Mouse (Mus musculus) kidney, embryonic 14.5 days (tissue): Measurements from ENCODE around the gene Diras1. TPM values are rescaled to one million over a fixed set of nuclear protein-coding genes. Genes with fewer than 3 reads are reported as not detected.

Experiments
- ATAC-seq: fragments of 200-750 bp; cut with Nextera tagmentation; 2 replicates; pipeline ENCODE4 v1.8.0; 2017; ENCODE audit warnings: moderate number of reproducible peaks, mild to moderate bottlenecking, moderate TSS enrichment, moderate library complexity; ENCODE audit not compliant: low FRiP score, low TSS enrichment
- H3K27ac ChIP-seq: fragments of 300-500 bp; sonication (generic); 2 replicates; pipeline ENCODE4 v1.5.1; 2014; ENCODE audit warnings: low read depth, mild to moderate bottlenecking, low read length, moderate library complexity, mixed read lengths
- H3K27me3 ChIP-seq: fragments of 300-500 bp; sonication (generic); 2 replicates; pipeline ENCODE4 v1.6.1; 2014; ENCODE audit warnings: mild to moderate bottlenecking, low read length; ENCODE audit not compliant: control insufficient read depth, insufficient read depth
- H3K36me3 ChIP-seq: fragments of 300-500 bp; sonication (generic); 2 replicates; pipeline ENCODE4 v1.6.1; 2014; ENCODE audit warnings: low read length, mixed read lengths; ENCODE audit not compliant: control insufficient read depth, insufficient read depth
- H3K4me1 ChIP-seq: fragments of 300-500 bp; sonication (generic); 2 replicates; pipeline ENCODE4 v1.6.1; 2014; ENCODE audit warnings: low read length, mixed read lengths; ENCODE audit not compliant: control insufficient read depth, insufficient read depth
- H3K4me2 ChIP-seq: fragments of 300-500 bp; sonication (generic); replicated peaks from 2 replicates; pipeline ENCODE4 v1.6.1; 2014; ENCODE audit warnings: low read depth, mild to moderate bottlenecking, low read length
- H3K4me3 ChIP-seq: fragments of 300-500 bp; sonication (generic); 2 replicates; pipeline ENCODE4 v1.5.1; 2014; ENCODE audit warnings: mild to moderate bottlenecking, low read length
- H3K9ac ChIP-seq: fragments of 300-500 bp; sonication (generic); 2 replicates; pipeline ENCODE4 v1.6.1; 2014; ENCODE audit warnings: low read depth, mild to moderate bottlenecking, low read length, moderate library complexity
- H3K9me3 ChIP-seq: fragments of 300-500 bp; sonication (generic); 2 replicates; pipeline ENCODE4 v1.6.1; 2016; ENCODE audit warnings: low read length; ENCODE audit not compliant: control insufficient read depth
- WGBS: fragments of 180-500 bp; shearing (Covaris S2); extraction: QIAGEN DNeasy Blood & Tissue Kit; methylation state at CpG from one replicate; pipeline ENCODE4 v1.1.7; 2014; 5-methylcytosine and 5-hydroxymethylcytosine counted together
- polyA plus RNA-seq: library from polyadenylated mRNA; unstranded; fragments of >200 nt; fragmentation: Nextera tagmentation; extraction: Ambion mirVana; gene quantifications from 2 replicates; pipeline ENCODE4 v1.2.1, GENCODE M21; 2014

Diras1 gene
- polyA plus RNA-seq, 1 experiment from 2014 or later, result 0.37 TPM

GRCm38 (mm10) chr10:81022744-81023143 is 2.7 kb downstream of the Diras1 start:
- no peak overlapping the region for H3K4me2 ChIP-seq
- no peaks in the 10 kb centered on the region for H3K9me3 ChIP-seq
- 68% methylated on average over 8 of the region's 8 CpGs for WGBS
- no peak overlapping the region for H3K4me3 ChIP-seq
- no peak overlapping the region for H3K27ac ChIP-seq
- ATAC-seq, result no peak
- H3K36me3 ChIP-seq, result no peaks in the 10 kb centered on the region
- H3K4me1 ChIP-seq, result 0 out of 2 replicates have a peak, but pooled peaks cover 7% of the 10 kb centered on the region
- no peak overlapping the region for H3K9ac ChIP-seq
- H3K27me3 ChIP-seq, result peaks cover 26% of the 10 kb centered on the region

GRCm38 (mm10) chr10:81021547-81022110 is 3.8 kb downstream of the Diras1 start:
- H3K4me2 ChIP-seq, result peak overlapping the region; percentile 21; the same call in 1 of the 2 replicates
- peaks cover 26% of the 10 kb centered on the region for H3K27me3 ChIP-seq

GRCm38 (mm10) chr10:81020207-81020606 is 5.3 kb downstream of the Diras1 start:
- Histone ChIP-seq H3K4me2 (no peak overlapping the region), H3K4me1 (0 out of 2 replicates have a peak, but pooled peaks cover 4% of the 10 kb centered on the region), H3K27me3 (peaks cover 18% of the 10 kb centered on the region), H3K9me3 (no peaks in the 10 kb centered on the region), H3K27ac (no peak overlapping the region), H3K36me3 (no peaks in the 10 kb centered on the region), H3K4me3 (no peak overlapping the region), H3K9ac (no peak overlapping the region)
- no peak for ATAC-seq
- 53% methylated on average over 2 of the region's 2 CpGs for WGBS

More at GRCm38 (mm10) chr10:81021547-81022110, 3.8 kb downstream of the Diras1 start:
- Histone ChIP-seq H3K9ac (no peak overlapping the region), H3K36me3 (no peaks in the 10 kb centered on the region), H3K9me3 (no peaks in the 10 kb centered on the region), H3K27ac (no peak overlapping the region), H3K4me3 (no peak overlapping the region; the same call in 1 of the 2 replicates), H3K4me1 (0 out of 2 replicates have a peak, but pooled peaks cover 7% of the 10 kb centered on the region)
- no peak for ATAC-seq
- WGBS, result 12% methylated on average over 26 of the region's 26 CpGs

- no peaks in the 10 kb centered on the region for H3K9me3 ChIP-seq
- H3K4me3 ChIP-seq, result no peak overlapping the region
- WGBS, result 82% methylated on average over 6 of the region's 6 CpGs
- H3K4me2 ChIP-seq, result no peak overlapping the region
- H3K4me1 ChIP-seq, result 0 out of 2 replicates have a peak, but pooled peaks cover under 1% of the 10 kb centered on the region
- no peak for ATAC-seq
- H3K36me3 ChIP-seq, result no peaks in the 10 kb centered on the region
- no peak overlapping the region for H3K27ac ChIP-seq
- no peak overlapping the region for H3K9ac ChIP-seq
- peaks cover 13% of the 10 kb centered on the region for H3K27me3 ChIP-seq
Measured at GRCm38 (mm10) chr10:81019687-81020086, 5.8 kb downstream of the Diras1 start.

GRCm38 (mm10) chr10:81018326-81018725 is 7.1 kb downstream of the Diras1 start:
- ATAC-seq, result no peak
- 0 out of 2 replicates have a peak, but pooled peaks cover 4% of the 10 kb centered on the region for H3K4me1 ChIP-seq

GRCm38 (mm10) chr10:81016645-81017044 is 8.8 kb downstream of the Diras1 start:
- ATAC-seq, result no peak
- Histone ChIP-seq H3K4me1 (0 out of 2 replicates have a peak, but pooled peaks cover 4% of the 10 kb centered on the region), H3K4me2 (no peak overlapping the region), H3K4me3 (no peak overlapping the region), H3K36me3 (no peaks in the 10 kb centered on the region), H3K9me3 (no peaks in the 10 kb centered on the region), H3K9ac (no peak overlapping the region), H3K27ac (no peak overlapping the region), H3K27me3 (no peaks in the 10 kb centered on the region)
- WGBS, result 6% methylated on average over 7 of the region's 7 CpGs

More at GRCm38 (mm10) chr10:81018326-81018725, 7.1 kb downstream of the Diras1 start:
- Histone ChIP-seq H3K4me2 (no peak overlapping the region), H3K9me3 (no peaks in the 10 kb centered on the region), H3K27ac (no peak overlapping the region), H3K27me3 (peaks cover 9% of the 10 kb centered on the region), H3K36me3 (no peaks in the 10 kb centered on the region), H3K9ac (no peak overlapping the region), H3K4me3 (no peak overlapping the region)
- WGBS, result 42% methylated on average over 10 of the region's 10 CpGs

GRCm38 (mm10) chr10:81015666-81016065 is 9.8 kb downstream of the Diras1 start:
- Histone ChIP-seq H3K27me3 (no peaks in the 10 kb centered on the region), H3K4me1 (0 out of 2 replicates have a peak, but pooled peaks cover 4% of the 10 kb centered on the region), H3K36me3 (no peaks in the 10 kb centered on the region), H3K9ac (no peak overlapping the region), H3K27ac (no peak overlapping the region), H3K4me2 (no peak overlapping the region), H3K9me3 (no peaks in the 10 kb centered on the region), H3K4me3 (no peak overlapping the region)
- WGBS, result 96% methylated on average over 2 of the region's 2 CpGs
- ATAC-seq, result no peak

- ATAC-seq, result peak; percentile 98
- no peaks in the 10 kb centered on the region for H3K27me3 ChIP-seq
- no peaks in the 10 kb centered on the region for H3K36me3 ChIP-seq
- 0 out of 2 replicates have a peak, but pooled peaks cover 4% of the 10 kb centered on the region for H3K4me1 ChIP-seq
- peak within 1 kb of the TSS; percentile 57 for H3K4me2 ChIP-seq
- H3K9ac ChIP-seq, result peak within 1 kb of the TSS; percentile 54
- H3K27ac ChIP-seq, result no peak within 1 kb of the TSS
- H3K4me3 ChIP-seq, result peak within 1 kb of the TSS; percentile 41
- H3K9me3 ChIP-seq, result no peaks in the 10 kb centered on the region
- 10% methylated on average over 31 of the region's 31 CpGs for WGBS
Measured at GRCm38 (mm10) chr10:81014393-81015384, 10.8 kb downstream of the Diras1 start, which contains the start of gene Gng7. Gene Gng7, minus strand, starts transcription at chr10:81014945.
